Mouse (Mus musculus) embryonic facial prominence, embryonic 12.5 days (tissue): Measurements from ENCODE around the gene Dnajc27. TPM values are rescaled to one million over a fixed set of nuclear protein-coding genes. Genes with fewer than 3 reads are reported as not detected.
A peak's percentile ranks its signal among the peaks of the same experiment; 100 is the strongest.

Source experiments
- ATAC-seq: fragments of 200-750 bp; cut with Nextera tagmentation; 2 replicates; pipeline ENCODE4 v1.8.0; 2017; ENCODE audit not compliant: insufficient number of reproducible peaks, insufficient read depth, low FRiP score, low TSS enrichment
- H3K27ac ChIP-seq: fragments of 300-500 bp; sonication (generic); 2 replicates; pipeline ENCODE4 v1.5.1; 2016; ENCODE audit warnings: mild to moderate bottlenecking
- H3K27me3 ChIP-seq: fragments of 300-500 bp; sonication (generic); 2 replicates; pipeline ENCODE4 v1.6.1; 2016; ENCODE audit warnings: mild to moderate bottlenecking, moderate library complexity
- H3K36me3 ChIP-seq: fragments of 300-500 bp; sonication (generic); 2 replicates; pipeline ENCODE4 v1.6.1; 2016; ENCODE audit warnings: mild to moderate bottlenecking
- H3K4me1 ChIP-seq: fragments of 300-500 bp; sonication (generic); 2 replicates; pipeline ENCODE4 v1.6.1; 2016
- H3K4me2 ChIP-seq: fragments of 300-500 bp; sonication (generic); replicated peaks from 2 replicates; pipeline ENCODE4 v1.6.1; 2016; ENCODE audit warnings: mild to moderate bottlenecking, moderate library complexity
- H3K4me3 ChIP-seq: fragments of 300-500 bp; sonication (generic); 2 replicates; pipeline ENCODE4 v1.5.1; 2016; ENCODE audit warnings: mild to moderate bottlenecking
- H3K9ac ChIP-seq: fragments of 300-500 bp; sonication (generic); 2 replicates; pipeline ENCODE4 v1.6.1; 2016; ENCODE audit warnings: mild to moderate bottlenecking, moderate library complexity
- H3K9me3 ChIP-seq: fragments of 300-500 bp; sonication (generic); 2 replicates; pipeline ENCODE4 v1.6.1; 2016; ENCODE audit warnings: mild to moderate bottlenecking, moderate library complexity
- WGBS: fragments of 180-500 bp; shearing (Covaris S2); methylation state at CpG from one replicate; pipeline ENCODE4 v1.1.7; 2016; 5-methylcytosine and 5-hydroxymethylcytosine counted together
- polyA plus RNA-seq: library from polyadenylated mRNA; unstranded; fragments of >200 nt; fragmentation: Nextera tagmentation; extraction: Ambion mirVana; gene quantifications from 2 replicates; pipeline ENCODE4 v1.2.1, GENCODE M21; 2016

Dnajc27 gene
- polyA plus RNA-seq, 1 experiment from 2014 or later, result 14.0 TPM

- H3K4me1 ChIP-seq, result no peaks in the 10 kb centered on the region
- H3K36me3 ChIP-seq, result peaks cover 33% of the 10 kb centered on the region
- WGBS, result 75% methylated on average over 4 of the region's 4 CpGs
- H3K27ac ChIP-seq, result no peak overlapping the region
- no peak for ATAC-seq
- no peaks in the 10 kb centered on the region for H3K9me3 ChIP-seq
- no peak overlapping the region for H3K4me2 ChIP-seq
- no peak overlapping the region for H3K9ac ChIP-seq
- no peaks in the 10 kb centered on the region for H3K27me3 ChIP-seq
- H3K4me3 ChIP-seq, result no peak overlapping the region
Measured at GRCm38 (mm10) chr12:4107383-4107782, 25.0 kb downstream of the Dnajc27 start.

- Histone ChIP-seq H3K9me3 (no peaks in the 10 kb centered on the region), H3K4me3 (no peak overlapping the region), H3K36me3 (0 out of 2 replicates have a peak, but pooled peaks cover 3% of the 10 kb centered on the region), H3K9ac (no peak overlapping the region), H3K4me1 (0 out of 2 replicates have a peak, but pooled peaks cover 5% of the 10 kb centered on the region), H3K27me3 (no peaks in the 10 kb centered on the region), H3K27ac (no peak overlapping the region), H3K4me2 (no peak overlapping the region)
- no peak for ATAC-seq
- WGBS, result 75% methylated on average over 9 of the region's 9 CpGs
Measured at GRCm38 (mm10) chr12:4116132-4116531, 33.7 kb downstream of the Dnajc27 start.

GRCm38 (mm10) chr12:4117136-4117535 lies 34.8 kb downstream of the Dnajc27 start:
- no peak for ATAC-seq
- WGBS, result 83% methylated on average over 3 of the region's 3 CpGs
- H3K4me2 ChIP-seq, result no peak overlapping the region
- H3K4me1 ChIP-seq, result 0 out of 2 replicates have a peak, but pooled peaks cover 5% of the 10 kb centered on the region
- 0 out of 2 replicates have a peak, but pooled peaks cover 3% of the 10 kb centered on the region for H3K36me3 ChIP-seq
- no peak overlapping the region for H3K4me3 ChIP-seq
- H3K27me3 ChIP-seq, result no peaks in the 10 kb centered on the region
- no peak overlapping the region for H3K27ac ChIP-seq
- H3K9me3 ChIP-seq, result no peaks in the 10 kb centered on the region
- no peak overlapping the region for H3K9ac ChIP-seq

GRCm38 (mm10) chr12:4117579-4117978 lies 35.2 kb downstream of the Dnajc27 start:
- 76% methylated on average over 4 of the region's 4 CpGs for WGBS
- H3K36me3 ChIP-seq, result 0 out of 2 replicates have a peak, but pooled peaks cover 3% of the 10 kb centered on the region
- H3K4me1 ChIP-seq, result 0 out of 2 replicates have a peak, but pooled peaks cover 5% of the 10 kb centered on the region
- ATAC-seq, result no peak
- H3K4me3 ChIP-seq, result no peak overlapping the region
- no peak overlapping the region for H3K4me2 ChIP-seq
- no peaks in the 10 kb centered on the region for H3K9me3 ChIP-seq
- no peak overlapping the region for H3K9ac ChIP-seq
- H3K27ac ChIP-seq, result 0 out of 2 replicates have a peak overlapping the region, but pooled peaks have one; percentile 23
- no peaks in the 10 kb centered on the region for H3K27me3 ChIP-seq

- H3K27ac ChIP-seq, result no peak overlapping the region
- no peaks in the 10 kb centered on the region for H3K36me3 ChIP-seq
- ATAC-seq, result no peak
- no peak overlapping the region for H3K4me3 ChIP-seq
- H3K4me2 ChIP-seq, result no peak overlapping the region
- no peaks in the 10 kb centered on the region for H3K27me3 ChIP-seq
- H3K9me3 ChIP-seq, result 0 out of 2 replicates have a peak, but pooled peaks cover 4% of the 10 kb centered on the region
- H3K4me1 ChIP-seq, result no peaks in the 10 kb centered on the region
- H3K9ac ChIP-seq, result no peak overlapping the region
- WGBS, result 74% methylated on average over 7 of the region's 7 CpGs
Measured at GRCm38 (mm10) chr12:4127346-4127745, 45.0 kb downstream of the Dnajc27 start.

GRCm38 (mm10) chr12:4132941-4133846 lies 50.8 kb downstream of the Dnajc27 start, which contains the start of gene Adcy3:
Gene Adcy3 (plus strand): TSS chr12:4133103.
- WGBS, result under 1% methylated on average over 81 of the region's 83 CpGs
- peak within 1 kb of the TSS; percentile 61 for H3K4me3 ChIP-seq
- peak within 1 kb of the TSS; percentile 75 for H3K9ac ChIP-seq
- peak within 1 kb of the TSS; percentile 69 for H3K27ac ChIP-seq
- peaks cover 26% of the 10 kb centered on the region for H3K4me1 ChIP-seq
- H3K9me3 ChIP-seq, result 0 out of 2 replicates have a peak, but pooled peaks cover 4% of the 10 kb centered on the region
- peak; percentile 86 for ATAC-seq
- peak within 1 kb of the TSS; percentile 85 for H3K4me2 ChIP-seq
- 0 out of 2 replicates have a peak, but pooled peaks cover 3% of the 10 kb centered on the region for H3K36me3 ChIP-seq
- no peaks in the 10 kb centered on the region for H3K27me3 ChIP-seq

GRCm38 (mm10) chr12:4133847-4134212 lies 51.4 kb downstream of the Dnajc27 start:
- Histone ChIP-seq H3K9me3 (0 out of 2 replicates have a peak, but pooled peaks cover 4% of the 10 kb centered on the region), H3K9ac (peak overlapping the region; percentile 75), H3K27ac (peak overlapping the region; percentile 69; the same call in 1 of the 2 replicates), H3K4me1 (peaks cover 26% of the 10 kb centered on the region), H3K4me2 (peak overlapping the region; percentile 85), H3K27me3 (no peaks in the 10 kb centered on the region), H3K36me3 (0 out of 2 replicates have a peak, but pooled peaks cover 3% of the 10 kb centered on the region), H3K4me3 (peak overlapping the region; percentile 61)
- ATAC-seq, result peak; percentile 42; the same call in 1 of the 2 replicates
- 29% methylated on average over 11 of the region's 11 CpGs for WGBS

GRCm38 (mm10) chr12:4143179-4143578 lies 60.8 kb downstream of the Dnajc27 start:
- H3K27ac ChIP-seq, result no peak overlapping the region
- 0 out of 2 replicates have a peak, but pooled peaks cover 6% of the 10 kb centered on the region for H3K4me1 ChIP-seq
- no peak overlapping the region for H3K4me3 ChIP-seq
- no peak overlapping the region for H3K9ac ChIP-seq
- ATAC-seq, result no peak
- H3K4me2 ChIP-seq, result no peak overlapping the region
- H3K9me3 ChIP-seq, result no peaks in the 10 kb centered on the region
- no peaks in the 10 kb centered on the region for H3K27me3 ChIP-seq
- 85% methylated on average over 5 of the region's 5 CpGs for WGBS
- peaks cover 2% of the 10 kb centered on the region; the same call in 1 of the 2 replicates for H3K36me3 ChIP-seq

- Histone ChIP-seq H3K36me3 (0 out of 2 replicates have a peak, but pooled peaks cover 3% of the 10 kb centered on the region), H3K27ac (no peak overlapping the region), H3K9ac (no peak overlapping the region), H3K27me3 (no peaks in the 10 kb centered on the region), H3K4me3 (no peak overlapping the region), H3K9me3 (no peaks in the 10 kb centered on the region), H3K4me1 (no peaks in the 10 kb centered on the region), H3K4me2 (no peak overlapping the region)
- ATAC-seq, result no peak
- 79% methylated on average over 2 of the region's 2 CpGs for WGBS
Measured at GRCm38 (mm10) chr12:4150936-4151335, 68.6 kb downstream of the Dnajc27 start.

- 0 out of 2 replicates have a peak, but pooled peaks cover 3% of the 10 kb centered on the region for H3K36me3 ChIP-seq
- no peaks in the 10 kb centered on the region for H3K27me3 ChIP-seq
- no peak overlapping the region for H3K9ac ChIP-seq
- H3K4me2 ChIP-seq, result no peak overlapping the region
- 78% methylated on average over 3 of the region's 3 CpGs for WGBS
- no peaks in the 10 kb centered on the region for H3K9me3 ChIP-seq
- no peak overlapping the region for H3K4me3 ChIP-seq
- no peak for ATAC-seq
- no peak overlapping the region for H3K27ac ChIP-seq
- no peaks in the 10 kb centered on the region for H3K4me1 ChIP-seq
Measured at GRCm38 (mm10) chr12:4151969-4152368, 69.6 kb downstream of the Dnajc27 start.

GRCm38 (mm10) chr12:4157466-4157865 lies 75.1 kb downstream of the Dnajc27 start:
- Histone ChIP-seq H3K27ac (0 out of 2 replicates have a peak overlapping the region, but pooled peaks have one; percentile 36), H3K9me3 (no peaks in the 10 kb centered on the region), H3K27me3 (no peaks in the 10 kb centered on the region), H3K9ac (no peak overlapping the region), H3K36me3 (0 out of 2 replicates have a peak, but pooled peaks cover 3% of the 10 kb centered on the region), H3K4me2 (no peak overlapping the region), H3K4me1 (0 out of 2 replicates have a peak, but pooled peaks cover 4% of the 10 kb centered on the region), H3K4me3 (no peak overlapping the region)
- 89% methylated on average over 2 of the region's 2 CpGs for WGBS
- ATAC-seq, result no peak
